Mouse (Mus musculus) macrophage (primary cell): Measurements from ENCODE around the gene Tspan9. TPM values are rescaled to one million over a fixed set of nuclear protein-coding genes. Genes with fewer than 3 reads are reported as not detected.

Experiments used
- H3K27ac ChIP-seq: fragments of 350-480 bp; formaldehyde crosslinking; 2 replicates; pipeline ENCODE4 v1.9.0; 2021
- H3K36me3 ChIP-seq: fragments of 350-480 bp; formaldehyde crosslinking; 2 replicates; pipeline ENCODE4 v1.9.0; 2021; ENCODE audit errors: inconsistent target
- H3K4me3 ChIP-seq: fragments of 350-480 bp; formaldehyde crosslinking; 2 replicates; pipeline ENCODE4 v1.9.0; 2021; ENCODE audit errors: inconsistent target
- H3K79me2 ChIP-seq: fragments of 350-480 bp; formaldehyde crosslinking; 2 replicates; pipeline ENCODE4 v1.9.0; 2021; ENCODE audit errors: inconsistent target
- WGBS: methylation state at CpG from one replicate; pipeline ENCODE4 v1.1.7; 2026; ENCODE audit warnings: inconsistent platforms; ENCODE audit not compliant: missing documents; 5-methylcytosine and 5-hydroxymethylcytosine counted together
- polyA plus RNA-seq: library from polyadenylated mRNA; stranded (reverse); fragments of 250-400 nt; gene quantifications from 3 replicates; pipeline ENCODE4 v1.2.4, GENCODE M21; 2018; ENCODE audit warnings: inconsistent platforms

Tspan9 gene
- polyA plus RNA-seq, 1 experiment from 2014 or later: 0.36 TPM

DNA sequence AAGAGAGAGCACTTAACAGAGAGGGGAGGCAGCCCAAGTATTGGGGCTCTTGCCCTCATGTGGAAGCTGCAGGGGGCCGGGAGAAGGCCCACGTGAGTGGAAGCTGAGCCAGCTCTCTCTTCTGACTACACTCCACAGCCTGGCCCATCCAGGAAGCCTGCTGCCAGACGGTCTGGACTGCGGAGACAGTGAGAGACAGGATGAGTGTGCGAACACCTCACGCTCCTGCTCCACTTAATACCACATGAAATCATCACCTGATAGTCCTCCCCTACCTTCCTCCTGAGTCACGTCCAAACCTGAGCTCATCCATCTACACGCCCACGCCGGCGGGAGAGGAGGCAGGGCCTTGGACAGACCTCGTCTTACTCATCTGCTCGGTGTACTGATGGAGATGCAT lies 81.2 kb downstream of the Tspan9 start:
- no peaks in the 10 kb centered on the region for H3K79me2 ChIP-seq
- H3K36me3 ChIP-seq: no peaks in the 10 kb centered on the region
- 94% methylated on average over 13 of the region's 13 CpGs for WGBS
- H3K4me3 ChIP-seq: no peak overlapping the region
- no peak overlapping the region for H3K27ac ChIP-seq

DNA sequence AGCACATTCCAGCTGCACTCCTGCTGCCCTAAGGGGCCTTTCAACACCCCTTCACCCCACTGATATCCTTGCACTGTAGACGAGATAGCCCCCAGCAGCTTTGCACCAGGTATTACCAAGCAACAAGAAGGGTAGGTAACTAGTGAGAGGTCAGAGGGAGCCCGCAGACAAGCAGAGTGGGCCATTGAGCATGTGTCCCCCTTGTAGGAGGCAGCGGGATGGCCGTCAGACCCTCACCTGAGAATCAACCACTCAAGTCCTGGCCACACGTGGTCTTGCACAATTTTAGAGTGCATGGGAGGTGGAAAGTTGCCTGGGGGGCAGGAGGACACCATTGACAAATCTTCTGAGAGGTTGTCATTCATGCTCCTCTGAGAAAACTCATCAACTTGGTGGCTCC lies 82.1 kb downstream of the Tspan9 start:
- H3K36me3 ChIP-seq: no peaks in the 10 kb centered on the region
- no peaks in the 10 kb centered on the region for H3K79me2 ChIP-seq
- 96% methylated on average over 5 of the region's 5 CpGs for WGBS
- no peak overlapping the region for H3K4me3 ChIP-seq
- H3K27ac ChIP-seq: no peak overlapping the region

DNA sequence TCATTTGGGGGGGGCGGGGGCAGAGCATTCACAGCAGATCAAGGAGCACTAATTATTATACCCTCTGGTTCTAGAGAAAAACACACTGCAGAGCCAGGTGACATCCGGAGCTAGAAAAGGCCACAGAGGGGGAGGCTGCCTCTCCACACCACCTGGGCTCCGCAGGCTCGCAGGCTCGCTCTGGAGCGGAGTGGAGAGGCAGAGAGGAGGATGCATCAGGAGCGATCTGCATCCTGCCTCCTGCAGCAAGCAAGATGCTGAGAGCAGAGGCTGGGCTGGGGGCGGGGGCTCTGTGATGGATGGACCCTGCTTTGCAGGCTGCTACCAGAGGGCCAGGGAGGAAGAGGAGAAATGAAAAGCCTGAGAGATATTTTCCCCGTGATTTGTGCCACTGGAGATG lies 84.8 kb downstream of the Tspan9 start:
- Histone ChIP-seq H3K79me2 (no peaks in the 10 kb centered on the region), H3K27ac (no peak overlapping the region), H3K36me3 (no peaks in the 10 kb centered on the region), H3K4me3 (no peak overlapping the region)
- WGBS: 95% methylated on average over 8 of the region's 9 CpGs

DNA sequence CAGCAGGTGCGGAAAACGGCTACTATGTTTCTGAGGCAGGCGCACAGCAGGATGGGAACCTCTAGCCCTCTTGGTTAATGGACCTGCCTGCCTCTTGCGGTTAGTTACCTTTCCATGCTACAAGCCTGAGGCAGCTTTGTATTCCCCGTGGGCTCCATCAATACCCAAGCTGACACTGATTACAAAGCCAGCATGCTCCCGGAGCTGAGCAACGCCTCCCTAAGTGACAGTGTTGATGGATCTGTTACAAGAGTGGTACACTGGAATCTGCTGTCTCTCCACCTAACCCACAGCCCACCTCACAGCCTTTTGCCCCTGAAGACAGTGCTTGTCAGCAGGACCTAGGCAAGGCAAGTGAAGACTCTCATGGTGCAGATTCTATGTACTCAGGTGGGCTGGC lies 85.2 kb downstream of the Tspan9 start:
- Histone ChIP-seq H3K27ac (no peak overlapping the region), H3K79me2 (no peaks in the 10 kb centered on the region), H3K4me3 (no peak overlapping the region), H3K36me3 (no peaks in the 10 kb centered on the region)
- WGBS: 99% methylated on average over 5 of the region's 7 CpGs

DNA sequence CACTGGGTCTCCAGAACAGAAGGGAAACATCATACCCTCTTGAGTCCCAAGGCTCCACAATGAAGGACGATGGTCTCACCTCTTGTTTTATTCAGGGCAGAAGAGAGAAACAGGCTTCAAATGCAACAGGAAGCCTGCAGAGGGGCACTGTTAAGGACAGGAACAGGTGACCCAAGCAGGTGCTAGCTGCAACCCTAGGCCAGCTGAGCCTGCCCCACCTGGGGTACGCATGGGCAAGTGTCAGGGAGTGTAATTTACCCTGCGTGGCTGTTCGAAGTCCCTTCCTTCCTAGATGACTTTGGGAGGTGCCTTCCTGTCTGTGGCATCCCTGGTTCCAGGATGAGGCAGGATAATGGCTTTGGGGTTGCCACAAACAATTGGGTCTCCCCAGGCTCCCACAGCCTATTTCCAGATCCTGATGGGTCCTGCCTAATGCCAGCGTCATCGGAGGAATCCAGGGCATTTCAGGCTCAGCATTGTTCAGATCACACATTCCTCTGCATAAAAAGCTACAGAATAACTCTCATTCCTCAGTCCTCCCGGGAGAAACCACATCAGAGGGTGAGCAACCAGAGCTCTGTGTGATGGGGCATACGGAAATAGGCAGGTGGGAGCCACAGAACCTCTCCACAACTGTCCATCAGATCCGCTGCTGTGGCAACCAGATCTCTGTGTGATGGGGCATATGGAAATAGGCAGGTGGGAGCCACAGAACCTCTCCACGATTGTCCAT lies 90.2 kb downstream of the Tspan9 start:
- Histone ChIP-seq H3K27ac (no peak overlapping the region), H3K79me2 (no peaks in the 10 kb centered on the region), H3K36me3 (no peaks in the 10 kb centered on the region), H3K4me3 (no peak overlapping the region)
- WGBS: 82% methylated on average over 10 of the region's 10 CpGs

DNA sequence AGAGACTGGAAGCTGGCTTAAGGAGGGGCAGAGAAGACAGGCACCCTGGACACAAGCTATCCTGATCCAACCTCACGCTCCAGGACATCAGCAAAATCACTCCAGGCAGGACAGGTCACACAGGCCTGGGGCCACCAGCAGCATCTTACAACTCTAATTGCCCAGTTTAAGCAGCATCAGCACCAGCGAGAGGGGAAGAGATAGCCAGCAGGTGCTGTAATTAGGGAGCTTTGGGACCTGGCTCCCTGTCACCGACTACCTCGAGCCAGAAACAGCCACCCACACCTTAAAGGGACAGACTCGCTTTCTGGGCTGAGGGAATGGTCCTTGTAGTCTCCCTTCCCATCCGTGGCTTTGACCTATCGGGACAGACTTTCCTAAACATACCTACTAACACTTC lies 95.7 kb downstream of the Tspan9 start:
- Histone ChIP-seq H3K79me2 (no peaks in the 10 kb centered on the region), H3K4me3 (no peak overlapping the region), H3K36me3 (no peaks in the 10 kb centered on the region), H3K27ac (no peak overlapping the region)
- WGBS: 84% methylated on average over 7 of the region's 7 CpGs

DNA sequence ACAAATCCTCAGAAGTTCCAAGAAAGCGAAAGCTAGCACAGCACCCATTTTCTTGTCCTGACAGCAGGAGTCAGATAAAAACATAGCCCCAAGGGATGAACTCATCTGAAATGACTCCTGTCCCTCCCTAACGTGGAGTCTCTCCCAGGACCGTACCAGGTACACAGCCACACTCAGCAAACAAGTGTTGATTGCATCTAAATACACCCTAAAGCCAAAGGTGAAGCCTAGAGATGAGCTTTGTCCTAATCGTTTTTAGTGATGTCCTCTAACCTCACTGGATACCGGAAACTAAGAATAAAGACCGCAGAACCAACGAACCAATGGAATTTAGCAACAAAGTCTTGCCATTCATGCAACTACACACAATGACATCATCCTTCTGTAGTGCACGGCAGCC lies 96.2 kb downstream of the Tspan9 start:
- H3K79me2 ChIP-seq: no peaks in the 10 kb centered on the region
- H3K4me3 ChIP-seq: no peak overlapping the region
- whole genome bisulfite sequencing: 93% methylated on average over 8 of the region's 8 CpGs
- H3K27ac ChIP-seq: no peak overlapping the region
- no peaks in the 10 kb centered on the region for H3K36me3 ChIP-seq

DNA sequence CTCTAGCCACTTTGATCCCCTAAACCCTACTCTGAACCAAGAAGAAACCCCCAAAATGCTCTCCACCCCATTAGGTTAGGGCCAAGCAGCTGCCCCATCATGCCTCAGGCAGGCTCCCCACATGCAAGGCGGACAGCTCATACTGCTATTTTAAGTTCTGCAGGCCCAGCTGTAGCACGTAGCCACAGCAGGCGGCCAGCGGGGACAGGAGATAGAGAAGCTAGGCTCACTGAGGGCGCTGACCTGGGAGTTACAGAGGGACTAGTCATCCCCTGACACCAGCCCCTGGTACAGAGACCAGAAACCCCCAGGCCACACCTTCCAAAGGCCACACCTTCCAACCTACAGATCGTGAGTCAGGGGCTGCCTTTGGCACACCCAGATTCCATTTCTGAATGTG lies 96.6 kb downstream of the Tspan9 start:
- WGBS: 73% methylated on average over 6 of the region's 6 CpGs

DNA sequence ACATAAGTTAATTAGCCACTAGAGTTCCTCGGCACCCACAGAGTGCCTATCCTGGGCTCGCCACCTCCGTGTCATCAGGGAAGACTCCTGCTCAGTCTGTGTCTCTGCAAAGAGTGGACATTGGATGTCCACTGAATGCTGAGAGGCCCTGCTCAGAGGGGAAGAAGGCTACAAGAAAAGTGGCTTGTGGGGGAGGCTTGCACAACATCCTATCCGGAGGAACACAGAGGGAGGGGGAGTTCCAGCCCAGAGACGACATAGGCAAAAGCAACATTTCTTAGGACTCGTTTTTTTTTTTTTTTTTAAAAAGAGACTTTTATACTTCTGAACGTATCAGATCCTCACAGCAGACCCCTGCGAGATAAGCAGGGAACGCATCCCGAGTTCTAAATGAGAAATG lies 98.7 kb downstream of the Tspan9 start:
- H3K36me3 ChIP-seq: no peaks in the 10 kb centered on the region
- H3K27ac ChIP-seq: no peak overlapping the region
- WGBS: 27% methylated on average over 10 of the region's 10 CpGs
- H3K79me2 ChIP-seq: no peaks in the 10 kb centered on the region
- H3K4me3 ChIP-seq: no peak overlapping the region

More for the DNA sequence above, 96.6 kb downstream of the Tspan9 start:
- H3K27ac ChIP-seq: no peak overlapping the region
- no peak overlapping the region for H3K4me3 ChIP-seq
- H3K36me3 ChIP-seq: no peaks in the 10 kb centered on the region
- H3K79me2 ChIP-seq: no peaks in the 10 kb centered on the region

DNA sequence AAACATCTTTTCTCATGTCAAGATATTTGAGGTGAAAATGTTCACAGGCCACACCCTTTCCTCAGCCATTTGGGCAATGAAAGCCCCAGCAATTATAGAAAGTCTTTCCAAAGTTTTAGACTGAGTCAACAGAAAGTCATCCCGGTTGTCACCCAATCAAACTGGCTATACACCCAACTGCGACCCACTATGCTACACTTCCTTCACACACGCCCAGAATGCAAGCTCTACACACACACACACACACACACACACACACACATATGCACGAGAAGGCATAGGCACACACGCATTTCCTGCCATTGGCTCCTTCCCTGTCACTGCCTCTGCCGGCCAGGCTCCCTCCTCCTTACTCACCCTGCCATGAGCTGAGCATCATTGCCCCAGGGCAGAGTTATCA lies 99.9 kb downstream of the Tspan9 start:
- no peak overlapping the region for H3K4me3 ChIP-seq
- H3K36me3 ChIP-seq: no peaks in the 10 kb centered on the region
- H3K79me2 ChIP-seq: no peaks in the 10 kb centered on the region
- 42% methylated on average over 6 of the region's 6 CpGs for WGBS
- H3K27ac ChIP-seq: no peak overlapping the region

DNA sequence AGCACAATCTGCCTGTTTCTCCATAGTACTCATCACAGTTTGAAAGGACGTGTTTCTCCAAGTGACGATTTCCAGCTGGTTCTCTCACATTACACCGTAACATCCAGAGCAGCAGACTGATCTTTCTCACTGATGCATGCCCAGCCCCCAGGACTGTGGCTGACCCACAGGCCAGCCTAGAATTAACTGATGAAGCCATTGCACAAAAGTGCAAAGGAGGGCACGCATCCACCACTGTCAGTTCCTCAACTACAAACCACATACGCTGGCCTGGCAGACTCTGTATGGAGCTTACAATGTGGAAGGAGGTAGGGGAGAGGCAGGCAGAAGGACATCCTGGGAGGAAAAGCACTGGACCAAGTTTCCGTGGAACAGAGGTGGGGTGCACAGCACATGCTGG lies 101.6 kb downstream of the Tspan9 start:
- Histone ChIP-seq H3K4me3 (no peak overlapping the region), H3K27ac (no peak overlapping the region), H3K36me3 (no peaks in the 10 kb centered on the region), H3K79me2 (no peaks in the 10 kb centered on the region)
- 19% methylated on average over 6 of the region's 6 CpGs for WGBS

DNA sequence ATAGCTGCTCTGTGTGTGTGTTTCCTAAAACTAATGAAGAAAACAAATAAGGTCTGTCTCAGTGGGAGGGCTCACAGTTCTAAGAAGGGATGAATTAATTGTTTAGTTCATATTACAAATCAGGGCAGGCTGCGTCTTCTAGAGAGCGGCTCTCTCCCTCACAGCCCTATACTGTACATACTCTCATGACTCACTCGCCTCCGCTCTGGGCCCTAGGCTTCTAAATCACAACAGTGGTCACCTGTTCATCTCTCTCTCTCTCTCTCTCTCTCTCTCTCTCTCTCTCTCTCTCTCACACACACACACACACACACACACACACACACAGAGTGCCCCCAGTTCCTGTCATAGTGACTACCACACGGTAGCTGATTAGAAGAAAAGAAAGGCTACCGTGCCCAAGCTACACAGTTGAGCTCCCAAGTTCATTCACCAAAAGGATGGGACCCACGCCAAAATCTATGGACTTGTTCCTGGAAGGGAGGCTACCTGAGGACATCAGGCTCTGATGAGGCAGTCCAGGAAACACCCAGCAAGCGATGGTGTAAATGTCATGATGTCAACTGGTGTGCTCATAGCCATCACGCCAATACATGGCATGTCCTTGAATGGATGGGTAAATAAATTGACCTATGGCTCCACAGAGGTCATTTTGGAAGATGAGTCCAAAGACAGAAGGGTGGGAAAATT lies 104.2 kb downstream of the Tspan9 start:
- no peaks in the 10 kb centered on the region for H3K79me2 ChIP-seq
- H3K4me3 ChIP-seq: no peak overlapping the region
- no peak overlapping the region for H3K27ac ChIP-seq
- 93% methylated on average over 9 of the region's 9 CpGs for WGBS
- no peaks in the 10 kb centered on the region for H3K36me3 ChIP-seq

DNA sequence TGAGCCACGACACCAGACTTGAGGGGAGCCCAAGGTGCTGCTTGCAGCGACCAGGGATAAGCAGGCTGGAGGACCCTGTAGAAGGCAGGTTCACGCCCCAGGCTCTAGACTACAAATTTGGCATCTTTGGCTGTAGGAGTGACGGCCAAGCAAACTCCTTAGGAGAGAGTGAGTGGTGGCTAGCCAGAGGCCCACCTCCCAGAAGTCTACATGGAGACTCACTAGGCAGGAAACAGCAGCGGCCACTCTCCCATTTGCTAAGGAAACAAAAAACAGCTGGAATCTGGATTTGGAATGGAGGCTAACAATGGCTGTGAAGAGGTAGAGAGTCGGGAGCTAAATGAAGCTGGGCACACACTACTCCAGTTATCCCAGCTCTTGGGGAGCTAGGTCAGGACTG lies 104.8 kb downstream of the Tspan9 start:
- 94% methylated on average over 6 of the region's 6 CpGs for WGBS
- H3K79me2 ChIP-seq: no peaks in the 10 kb centered on the region
- no peaks in the 10 kb centered on the region for H3K36me3 ChIP-seq
- H3K4me3 ChIP-seq: no peak overlapping the region
- H3K27ac ChIP-seq: no peak overlapping the region

DNA sequence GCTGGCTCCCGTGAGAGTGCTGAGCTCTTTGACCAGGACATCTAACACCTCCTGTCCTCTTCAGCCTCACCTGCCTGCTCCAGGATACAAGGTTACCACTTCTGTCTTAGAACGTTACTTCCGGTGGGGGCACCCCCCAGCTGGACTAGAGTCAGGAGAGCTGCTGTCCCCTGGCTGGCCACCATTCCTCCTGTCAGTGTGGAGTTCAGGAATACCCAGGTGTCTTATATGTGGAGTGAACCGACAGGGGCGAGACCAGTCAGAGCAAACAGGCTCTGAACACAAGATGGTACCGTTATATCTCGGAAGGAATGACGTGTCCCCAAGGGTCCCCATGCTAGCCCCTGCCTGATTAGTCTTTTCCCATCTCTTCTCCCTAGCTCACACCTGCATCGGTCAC lies 106.8 kb downstream of the Tspan9 start:
- WGBS: 82% methylated on average over 9 of the region's 9 CpGs
- H3K36me3 ChIP-seq: no peaks in the 10 kb centered on the region

DNA sequence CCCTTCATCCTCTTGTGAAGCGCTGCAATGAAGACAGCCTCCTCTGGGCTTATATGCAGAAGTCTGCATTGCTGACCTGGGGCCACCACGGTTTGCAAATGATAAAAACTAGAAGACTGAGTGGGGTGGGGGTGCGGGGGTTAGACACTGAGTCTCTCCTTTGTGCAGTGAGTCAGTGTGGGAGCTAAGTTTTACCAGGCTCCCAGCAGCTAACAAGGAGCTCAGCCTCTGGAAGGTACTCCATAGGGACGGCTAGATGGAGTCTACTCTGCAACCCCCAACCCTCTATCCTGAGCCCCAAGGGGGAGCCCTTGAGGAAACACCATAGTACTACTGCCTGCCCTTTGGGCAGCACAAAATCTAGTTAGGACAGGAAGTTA lies 107.5 kb downstream of the Tspan9 start:
- Histone ChIP-seq H3K27ac (no peak overlapping the region), H3K4me3 (no peak overlapping the region), H3K79me2 (no peaks in the 10 kb centered on the region), H3K36me3 (no peaks in the 10 kb centered on the region)
- 7% methylated on average over 4 of the region's 4 CpGs for WGBS

More for the DNA sequence above, 106.8 kb downstream of the Tspan9 start:
- H3K79me2 ChIP-seq: no peaks in the 10 kb centered on the region
- no peak overlapping the region for H3K4me3 ChIP-seq
- no peak overlapping the region for H3K27ac ChIP-seq
